Mouse (Mus musculus) T-helper 1 cell (primary cell): ENCODE measurements around the gene Clint1.

ENCODE experiments used
- in situ Hi-C: fragments of 300-600 bp; cut with MboI, MseI; formaldehyde crosslinking; loops from one replicate; pipeline ENCODE4 v1.15.1; 2025; ENCODE audit warnings: high pct_unique_total_duplicates

Gene Clint1

GRCm38 (mm10) chr11:45883270-45883931, 31.6 kb downstream of the Clint1 start:
- in situ Hi-C loops: loop anchor here (10.0 to 25.0 kb wide), 2 partner anchors 871 to 1269 kb away; partner anchors contain the start of gene Ebf1

DNA sequence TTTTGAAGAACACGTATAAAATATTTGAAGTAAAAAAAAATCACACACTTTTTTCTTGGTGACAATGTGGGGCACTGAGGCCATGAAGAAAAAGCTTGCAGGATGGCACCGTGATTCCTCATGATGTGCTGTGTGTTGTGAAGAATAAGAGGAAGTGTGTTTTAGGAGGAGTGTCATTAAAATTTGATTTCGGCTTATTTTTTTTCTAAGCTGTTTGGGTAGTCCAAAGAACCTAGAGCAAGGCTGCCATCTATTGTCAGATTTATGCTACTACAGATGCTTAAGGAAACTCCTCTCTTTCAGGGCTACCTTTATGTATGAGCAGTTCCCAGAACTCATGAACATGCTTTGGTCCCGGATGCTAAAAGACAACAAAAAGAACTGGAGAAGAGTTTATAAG, 32.2 kb downstream of the Clint1 start:
- in situ Hi-C loops: loop anchor here (10.0 to 25.0 kb wide), 2 partner anchors 872 to 1269 kb away; partner anchors contain the start of gene Ebf1

DNA sequence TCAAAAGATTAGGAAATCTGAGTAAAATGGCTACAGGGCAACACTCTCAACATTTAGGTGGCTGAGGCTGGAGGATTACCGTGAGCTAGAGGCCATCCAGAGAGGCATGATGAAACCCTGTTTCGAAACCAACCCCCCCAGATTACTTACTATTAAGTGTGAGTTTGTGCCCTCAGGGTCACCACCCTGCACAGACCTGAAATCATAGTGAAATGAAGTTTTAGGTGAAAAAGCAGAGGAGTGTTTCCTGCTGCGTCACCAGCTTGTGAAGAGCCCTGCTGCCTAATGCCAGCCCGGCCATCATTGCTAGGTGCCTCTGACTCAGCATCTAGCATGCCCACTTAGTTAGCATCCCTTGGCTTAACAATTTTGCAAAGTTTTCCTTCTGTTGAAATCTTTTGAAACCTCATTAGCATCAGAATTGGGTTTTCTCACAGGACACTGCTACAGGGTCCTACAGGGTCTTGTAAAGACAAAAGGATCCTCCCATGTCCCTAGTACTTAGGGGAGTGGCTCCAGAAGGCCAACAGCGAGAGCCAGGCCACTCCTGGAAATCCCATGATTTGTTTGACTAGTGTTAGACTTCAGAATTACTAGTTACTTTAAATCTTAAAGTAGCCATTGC, 33.9 kb downstream of the Clint1 start:
- in situ Hi-C loops: loop anchor here (10.0 to 25.0 kb wide), 2 partner anchors 873 to 1271 kb away; partner anchors contain the start of gene Ebf1

DNA sequence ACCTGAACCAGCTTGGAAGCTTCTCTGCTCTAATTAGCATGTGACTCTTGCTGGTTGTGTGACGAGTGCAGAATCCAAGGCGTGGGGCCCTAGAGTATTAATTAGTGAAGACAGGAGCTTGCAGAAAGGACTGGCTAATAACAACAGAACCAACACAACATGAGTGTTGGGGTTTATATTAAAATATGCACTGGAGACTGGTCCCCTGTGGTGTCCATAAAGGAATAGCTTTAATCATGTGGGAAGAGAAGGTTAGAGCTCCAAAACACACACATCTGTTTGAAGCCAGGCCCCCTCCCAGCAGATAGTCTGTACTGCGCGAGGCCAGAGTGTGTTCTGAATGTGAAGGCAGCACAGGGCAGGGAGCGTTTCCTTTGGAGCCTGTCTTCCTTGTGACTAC, 34.7 kb downstream of the Clint1 start:
- in situ Hi-C loops: loop anchor here (10.0 to 25.0 kb wide), 2 partner anchors 874 to 1272 kb away; partner anchors contain the start of gene Ebf1

DNA sequence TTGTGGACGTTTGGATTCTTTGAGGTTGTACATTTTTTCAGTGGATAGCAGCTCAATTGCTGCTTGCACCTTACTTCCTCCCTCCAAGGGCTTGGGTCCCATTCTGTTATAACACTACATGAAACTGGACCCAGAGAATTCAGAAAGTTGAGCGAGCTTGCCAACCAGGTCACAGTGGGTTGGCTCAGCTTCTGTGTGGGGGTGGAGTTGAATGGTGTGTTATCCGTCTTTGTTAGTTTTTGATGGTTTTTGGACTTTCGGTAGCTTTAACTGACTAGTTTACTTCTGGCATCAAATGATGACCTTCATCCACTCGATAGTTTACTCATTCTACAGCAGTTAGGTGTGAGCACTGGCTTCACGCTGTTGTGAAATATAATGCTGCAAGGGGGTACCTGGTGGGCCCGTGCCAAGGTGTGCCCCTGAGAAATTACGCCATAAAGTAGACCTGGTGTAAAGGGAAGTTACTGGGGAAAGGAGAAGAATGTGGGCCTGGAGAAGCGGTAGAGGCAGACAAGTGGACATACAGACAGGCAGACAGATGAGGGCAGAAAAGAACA, 36.7 kb downstream of the Clint1 start:
- in situ Hi-C loops: loop anchor here (10.0 to 25.0 kb wide), 2 partner anchors 876 to 1274 kb away; partner anchors contain the start of gene Ebf1

GRCm38 (mm10) chr11:45889981-45890380, 38.1 kb downstream of the Clint1 start:
- in situ Hi-C loops: loop anchor here (10.0 to 25.0 kb wide), 2 partner anchors 878 to 1275 kb away; partner anchors contain the start of gene Ebf1

- in situ Hi-C loops: loop anchor here (25.0 kb wide), 1 partner anchor 878 kb away; no protein-coding TSS in a partner anchor
Measured at GRCm38 (mm10) chr11:45890423-45890822, 38.6 kb downstream of the Clint1 start.

- in situ Hi-C loops: loop anchor here (25.0 kb wide), 1 partner anchor 881 kb away; no protein-coding TSS in a partner anchor
Measured at GRCm38 (mm10) chr11:45892861-45893360, 41.1 kb downstream of the Clint1 start.

GRCm38 (mm10) chr11:45897392-45897791, 45.5 kb downstream of the Clint1 start:
- in situ Hi-C loops: loop anchor here (25.0 kb wide), 1 partner anchor 885 kb away; no protein-coding TSS in a partner anchor

- in situ Hi-C loops: no loop called here
Measured at GRCm38 (mm10) chr11:45900233-45901015, 48.6 kb downstream of the Clint1 start.

DNA sequence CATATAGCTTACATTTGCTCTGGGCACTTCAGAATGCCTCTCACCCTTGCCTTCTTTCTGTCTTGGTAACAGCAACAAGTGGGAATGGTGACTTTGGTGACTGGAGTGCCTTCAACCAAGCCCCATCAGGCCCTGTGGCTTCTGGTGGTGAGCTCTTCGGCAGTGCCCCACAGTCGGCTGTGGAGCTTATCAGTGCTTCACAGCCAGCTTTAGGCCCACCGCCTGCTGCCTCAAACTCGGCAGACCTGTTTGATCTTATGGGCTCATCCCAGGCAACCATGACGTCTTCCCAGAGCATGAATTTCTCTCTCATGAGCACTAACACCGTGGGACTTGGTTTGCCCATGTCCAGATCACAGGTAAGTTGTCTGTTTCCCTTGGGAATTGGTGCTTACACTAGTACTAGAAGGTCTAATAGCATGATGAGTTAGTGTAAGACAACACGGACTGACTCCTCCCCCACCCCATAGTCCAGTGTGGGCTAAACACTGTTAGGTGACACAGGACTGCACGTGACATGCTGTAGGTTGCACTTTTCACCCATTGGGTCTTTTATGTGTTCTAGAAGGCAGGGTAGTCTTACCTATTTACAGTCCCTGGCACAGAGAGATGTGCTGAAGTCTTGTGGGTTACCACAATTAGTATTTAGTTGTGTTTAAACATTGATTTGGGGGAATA, 54.4 kb downstream of the Clint1 start:
- in situ Hi-C loops: no loop called here

DNA sequence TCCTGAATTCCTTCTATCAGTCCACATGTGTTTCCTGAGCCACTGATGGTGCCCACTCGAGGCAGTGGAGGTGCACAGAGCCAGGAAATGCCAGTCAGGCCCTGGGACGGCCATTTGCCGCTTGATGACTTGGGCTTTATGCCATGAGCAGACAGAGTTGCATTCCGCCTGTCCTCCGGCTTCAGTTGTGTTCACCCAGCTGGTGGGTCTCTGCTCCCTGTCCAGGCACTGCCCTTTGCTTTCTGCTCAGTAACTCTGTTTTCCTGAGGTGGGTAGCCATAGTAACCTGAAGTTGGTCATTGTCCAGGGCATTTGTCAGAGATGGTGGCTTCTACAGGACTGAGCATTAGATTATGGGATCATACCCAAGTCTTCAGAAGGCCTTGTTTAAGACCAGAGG, 55.5 kb downstream of the Clint1 start:
- in situ Hi-C loops: no loop called here

- in situ Hi-C loops: no loop called here
Measured at GRCm38 (mm10) chr11:45908070-45908469, 56.2 kb downstream of the Clint1 start.

DNA sequence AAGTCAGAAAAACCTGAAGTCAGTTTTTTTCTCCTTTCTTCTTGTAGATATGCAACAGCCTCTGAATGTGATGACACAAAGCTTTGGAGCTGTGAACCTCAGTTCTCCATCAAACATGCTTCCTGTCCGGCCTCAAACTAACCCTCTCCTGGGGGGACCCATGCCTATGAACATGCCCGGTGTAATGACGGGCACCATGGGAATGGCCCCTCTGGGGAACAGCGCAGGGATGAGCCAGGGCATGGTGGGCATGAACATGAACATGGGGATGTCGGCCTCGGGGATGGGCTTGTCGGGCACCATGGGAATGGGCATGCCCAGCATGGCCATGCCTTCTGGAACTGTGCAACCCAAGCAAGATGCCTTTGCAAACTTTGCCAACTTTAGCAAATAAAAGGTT, 57.0 kb downstream of the Clint1 start:
- in situ Hi-C loops: no loop called here

GRCm38 (mm10) chr11:45910701-45911100, 58.9 kb downstream of the Clint1 start:
- in situ Hi-C loops: no loop called here

GRCm38 (mm10) chr11:45916196-45916595, 64.3 kb downstream of the Clint1 start:
- in situ Hi-C loops: no loop called here

GRCm38 (mm10) chr11:45918018-45918417, 66.2 kb downstream of the Clint1 start:
- in situ Hi-C loops: no loop called here

GRCm38 (mm10) chr11:45918836-45919235, 67.0 kb downstream of the Clint1 start:
- in situ Hi-C loops: no loop called here

GRCm38 (mm10) chr11:45921026-45921425, 69.2 kb downstream of the Clint1 start:
- in situ Hi-C loops: no loop called here

DNA sequence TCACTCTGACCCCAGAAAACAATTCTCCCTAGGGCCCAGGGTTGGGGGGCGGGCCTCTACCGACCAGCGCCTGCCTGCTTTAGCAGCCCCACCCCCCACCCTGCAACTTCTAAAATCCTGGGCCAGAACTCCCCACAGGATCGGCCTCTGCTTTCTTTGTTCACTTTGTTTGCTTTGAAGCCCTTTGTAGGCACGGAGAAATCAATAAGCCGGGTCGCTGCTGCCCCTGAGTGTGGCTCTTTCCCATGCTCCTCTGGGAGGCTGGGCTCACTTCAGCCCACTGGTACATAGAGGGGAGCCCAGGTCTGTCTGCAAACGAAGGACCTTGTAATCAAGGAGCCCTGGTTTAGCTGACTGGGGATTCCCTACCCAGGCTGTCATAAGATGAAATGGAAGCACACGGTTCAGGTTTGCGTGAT, 69.6 kb downstream of the Clint1 start:
- in situ Hi-C loops: no loop called here

DNA sequence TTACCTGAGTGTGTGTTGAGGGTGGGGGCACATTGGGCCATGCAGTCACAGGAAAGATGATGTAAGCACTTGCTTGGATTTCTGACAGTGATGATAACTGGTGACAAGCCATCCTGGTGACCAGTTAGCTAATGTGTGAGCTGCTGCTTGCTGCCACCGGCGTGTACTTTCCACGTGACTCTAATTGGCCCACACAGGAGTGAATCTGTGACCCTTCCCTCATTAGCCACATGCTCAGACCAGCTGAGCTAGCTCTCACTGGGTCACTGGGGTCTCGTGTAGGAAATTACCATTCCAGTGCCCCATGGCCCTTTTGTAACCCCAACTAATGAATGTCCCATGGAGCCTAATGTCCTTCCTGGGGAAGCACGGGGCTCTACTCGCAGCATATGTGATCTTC, 73.6 kb downstream of the Clint1 start:
- in situ Hi-C loops: no loop called here
